Mouse (Mus musculus) heart, postnatal 0 days (tissue): ENCODE results near the gene Cp. TPM values are rescaled to one million over a fixed set of nuclear protein-coding genes. Genes with fewer than 3 reads are reported as not detected.
"Not testable (repeated sequence)": the region's sequence is repeated elsewhere in the genome, so short reads cannot be mapped to it uniquely, and the experiment has no call there.

Source experiments
- ATAC-seq: fragments of 200-750 bp; cut with Nextera tagmentation; 2 replicates; pipeline ENCODE4 v1.8.0; 2017; ENCODE audit warnings: low read depth, moderate number of reproducible peaks, moderate library complexity; ENCODE audit not compliant: insufficient read depth
- DNase-seq: peaks from one replicate; pipeline ENCODE4 v3.0.0-alpha.2; 2016; ENCODE audit warnings: low spot score
- H3K27ac ChIP-seq: fragments of 300-500 bp; sonication (generic); 2 replicates; pipeline ENCODE4 v1.5.1; 2014; ENCODE audit warnings: low read depth, mild to moderate bottlenecking
- H3K27me3 ChIP-seq: fragments of 300-500 bp; sonication (generic); 2 replicates; pipeline ENCODE4 v1.6.1; 2014; ENCODE audit warnings: low read length, mixed read lengths; ENCODE audit not compliant: control insufficient read depth, insufficient read depth
- H3K36me3 ChIP-seq: fragments of 300-500 bp; sonication (generic); replicated peaks from 2 replicates; pipeline ENCODE4 v1.6.1; 2014; ENCODE audit warnings: low read length, mixed read lengths; ENCODE audit not compliant: control insufficient read depth, insufficient read depth
- H3K4me1 ChIP-seq: fragments of 300-500 bp; sonication (generic); 2 replicates; pipeline ENCODE4 v1.6.1; 2014; ENCODE audit warnings: antibody characterized with exemption; ENCODE audit not compliant: control insufficient read depth, insufficient read depth
- H3K4me2 ChIP-seq: fragments of 300-500 bp; sonication (generic); 2 replicates; pipeline ENCODE4 v1.6.1; 2014; ENCODE audit warnings: low read depth, mild to moderate bottlenecking, low read length, moderate library complexity
- H3K4me3 ChIP-seq: fragments of 300-500 bp; sonication (generic); 2 replicates; pipeline ENCODE4 v1.5.1; 2014; ENCODE audit warnings: low read depth, low read length
- H3K9ac ChIP-seq: fragments of 300-500 bp; sonication (generic); replicated peaks from 2 replicates; pipeline ENCODE4 v1.6.1; 2014; ENCODE audit warnings: low read depth, low read length, mixed read lengths
- H3K9me3 ChIP-seq: fragments of 300-500 bp; sonication (generic); replicated peaks from 2 replicates; pipeline ENCODE4 v1.6.1; 2016; ENCODE audit warnings: low read length; ENCODE audit not compliant: control insufficient read depth
- CTCF ChIP-seq: IDR thresholded peaks from 2 replicates; pipeline ENCODE4 v1.5.1; 2016; ENCODE audit warnings: antibody characterized with exemption, control low read depth, low read depth
- EP300 ChIP-seq: IDR thresholded peaks from 2 replicates; pipeline ENCODE4 v1.6.1; 2016; ENCODE audit warnings: antibody characterized with exemption, low read depth
- WGBS: fragments of 180-500 bp; shearing (Covaris S2); extraction: QIAGEN DNeasy Blood & Tissue Kit; methylation state at CpG from one replicate; pipeline ENCODE4 v1.1.7; 2014; 5-methylcytosine and 5-hydroxymethylcytosine counted together
- polyA plus RNA-seq: library from polyadenylated mRNA; unstranded; fragments of >200 nt; fragmentation: Nextera tagmentation; extraction: Ambion mirVana; gene quantifications from 2 replicates; pipeline ENCODE4 v1.2.1, GENCODE M21; 2015
- total RNA-seq: library from RNA; depleted of rRNA; stranded (reverse); fragments of >200 nt; gene quantifications from 2 replicates; pipeline ENCODE4 v1.2.3, GENCODE M21; 2014; ENCODE audit warnings: low replicate concordance

Gene Cp
- total and polyA plus RNA-seq, 2 experiments from 2014 or later: 7.0 to 19.0 TPM

DNA sequence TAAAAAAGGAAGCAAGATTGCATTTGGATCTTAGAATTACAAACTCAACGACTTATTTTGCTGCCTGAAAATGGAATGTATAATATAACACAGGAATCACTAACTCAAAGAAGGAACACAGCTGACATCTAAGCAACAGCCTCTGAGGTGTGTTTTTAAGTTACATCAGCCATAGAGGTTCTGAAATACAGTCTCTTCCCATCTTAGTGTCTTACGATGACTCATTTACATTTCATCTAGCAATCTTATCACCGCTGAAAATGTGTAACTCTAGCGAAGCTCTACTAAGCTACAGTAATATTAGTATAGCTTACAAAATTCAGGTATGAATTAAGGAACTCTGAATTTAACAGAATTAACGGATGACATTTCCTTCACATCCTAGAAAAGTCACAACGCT is 74.0 kb downstream of the Cp start:
- Histone ChIP-seq H3K9me3 (no peaks in the 10 kb centered on the region), H3K4me3 (no peak overlapping the region), H3K36me3 (peaks cover 35% of the 10 kb centered on the region), H3K27me3 (no peaks in the 10 kb centered on the region), H3K27ac (no peak overlapping the region), H3K4me1 (no peaks in the 10 kb centered on the region; the same call in 1 of the 2 replicates), H3K9ac (no peak overlapping the region), H3K4me2 (no peak overlapping the region)
- DNase-seq (no peak), ATAC-seq (no peak)
- TF ChIP-seq CTCF (no peak), EP300 (no peak)
- 83% methylated on average over 6 of the region's 6 CpGs for WGBS

DNA sequence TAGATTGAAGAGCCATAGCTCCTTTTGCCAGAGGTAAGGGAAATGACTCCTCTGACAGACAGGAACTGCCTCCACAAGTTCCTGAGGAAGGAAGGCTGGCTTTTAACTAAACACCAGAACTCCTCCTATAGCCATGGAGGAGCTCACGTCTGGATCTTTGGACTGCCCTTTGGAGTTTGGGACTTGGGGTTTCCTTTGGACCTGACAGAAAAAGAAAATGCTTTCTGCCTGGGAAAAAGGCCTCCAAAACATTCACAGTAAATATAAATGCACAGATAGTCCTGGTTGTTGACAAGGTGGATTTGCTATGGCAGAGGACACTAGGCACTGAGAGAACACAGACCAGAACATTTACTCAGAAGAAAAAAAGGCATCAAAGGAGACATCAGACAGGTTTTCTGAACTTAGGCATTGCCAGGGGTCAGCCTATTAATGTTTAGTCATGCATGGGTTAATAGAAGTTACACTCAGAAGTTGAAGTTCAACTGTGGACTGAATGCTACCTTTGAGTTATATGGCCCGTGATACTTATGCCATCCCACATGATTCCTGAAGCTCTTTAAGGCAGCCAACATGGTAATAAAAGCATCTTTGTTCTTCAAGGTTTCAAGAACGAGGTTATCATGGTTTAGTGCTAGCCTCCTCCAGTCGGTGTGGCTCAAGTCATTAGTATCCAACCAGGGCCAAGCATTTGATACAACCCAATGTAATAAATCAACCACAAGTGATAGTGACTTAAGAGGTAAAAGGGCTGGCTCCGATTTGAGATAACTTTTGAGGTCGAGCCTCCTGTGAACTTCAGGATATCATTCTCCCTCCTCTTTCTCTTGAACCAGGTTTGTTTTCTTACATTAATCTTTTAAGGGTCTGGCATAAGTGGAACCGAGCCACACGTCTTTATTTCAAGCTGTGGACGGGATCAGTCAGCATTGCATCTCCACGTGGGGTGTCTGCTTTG is 77.2 kb downstream of the Cp start:
- ATAC-seq (no peak), DNase-seq (no peak)
- TF ChIP-seq CTCF (no peak), EP300 (no peak)
- Histone ChIP-seq H3K9ac (peak overlapping the region; percentile 57), H3K9me3 (no peaks in the 10 kb centered on the region), H3K4me1 (no peaks in the 10 kb centered on the region; the same call in 1 of the 2 replicates), H3K27ac (peak overlapping the region; percentile 77), H3K36me3 (0 out of 2 replicates have a peak, but pooled peaks cover 8% of the 10 kb centered on the region), H3K27me3 (no peaks in the 10 kb centered on the region), H3K4me3 (peak overlapping the region; percentile 82), H3K4me2 (peak overlapping the region; percentile 76)
- 12% methylated on average over 10 of the region's 10 CpGs for WGBS

DNA sequence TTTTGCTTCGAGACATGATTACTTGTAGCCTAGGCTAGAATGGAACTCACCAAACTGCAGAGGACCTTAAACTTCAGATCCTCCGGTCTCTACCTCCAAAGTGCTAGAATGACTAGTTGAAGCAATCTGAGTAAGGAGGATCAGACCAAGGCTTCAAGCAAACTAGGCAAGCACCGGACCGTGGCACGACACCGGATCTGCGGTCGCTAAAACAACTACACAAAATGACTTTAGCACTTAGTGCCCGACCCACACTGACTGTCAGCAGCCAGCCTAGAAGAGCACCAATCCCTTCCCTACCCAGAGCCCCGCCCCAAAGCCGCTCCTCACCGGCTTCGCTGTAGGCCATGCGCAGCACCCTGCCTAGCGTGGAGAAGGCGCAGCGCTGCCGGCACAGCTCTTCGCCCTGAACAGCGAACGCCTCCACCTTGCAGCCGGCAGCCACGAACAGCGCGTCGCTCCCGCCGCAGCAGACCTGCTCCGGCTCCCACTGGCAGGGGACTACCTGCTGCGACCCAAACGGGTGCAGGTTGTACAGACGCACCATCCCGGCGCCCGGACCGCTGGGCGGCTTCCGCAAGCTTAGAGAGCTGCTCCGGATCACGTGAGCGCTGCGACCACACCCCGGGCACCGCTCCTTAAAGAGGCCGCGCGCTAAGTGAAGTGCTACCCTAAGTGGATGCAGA is 78.0 kb downstream of the Cp start, which contains the start of gene Hps3:
Hps3 (minus strand) TSS at position 597 of the 686 bp plus-strand sequence.
- Histone ChIP-seq H3K36me3 (0 out of 2 replicates have a peak, but pooled peaks cover 8% of the 10 kb centered on the region), H3K27me3 (no peaks in the 10 kb centered on the region), H3K4me2 (peak within 1 kb of the TSS; percentile 76), H3K4me1 (no peaks in the 10 kb centered on the region; the same call in 1 of the 2 replicates), H3K9ac (peak within 1 kb of the TSS; percentile 57), H3K4me3 (peak within 1 kb of the TSS; percentile 82), H3K9me3 (no peaks in the 10 kb centered on the region), H3K27ac (peak within 1 kb of the TSS; percentile 77)
- TF ChIP-seq EP300 (no peak), CTCF (no peak)
- peak; percentile 85 for DNase-seq
- peak; percentile 99 for ATAC-seq
- WGBS: under 1% methylated on average over 47 of the region's 47 CpGs

DNA sequence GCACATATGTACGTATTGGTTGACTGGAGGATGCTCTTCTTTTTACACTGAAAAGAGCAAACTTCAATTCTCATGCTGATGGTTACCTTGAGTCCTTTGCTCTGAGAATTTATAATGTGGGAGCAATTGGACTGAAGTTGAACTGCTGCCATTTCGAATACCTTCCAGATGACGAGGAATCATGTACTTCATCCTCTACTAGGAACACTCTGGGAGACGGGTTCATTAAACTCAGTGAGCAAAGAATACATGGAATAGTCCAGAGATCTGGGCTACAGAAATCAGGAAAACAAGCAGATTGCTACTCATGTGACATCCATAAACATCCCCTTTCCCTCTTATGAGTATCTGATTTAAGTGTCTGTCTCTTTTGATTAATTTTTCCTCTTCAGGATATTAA is 79.2 kb downstream of the Cp start:
- TF ChIP-seq CTCF: no peak
- TF ChIP-seq EP300: no peak
- ATAC-seq (no peak), DNase-seq (no peak)
- H3K9me3 ChIP-seq: no peaks in the 10 kb centered on the region
- no peaks in the 10 kb centered on the region for H3K27me3 ChIP-seq
- no peak overlapping the region for H3K4me2 ChIP-seq
- no peaks in the 10 kb centered on the region; the same call in 1 of the 2 replicates for H3K4me1 ChIP-seq
- H3K27ac ChIP-seq: no peak overlapping the region
- H3K9ac ChIP-seq: no peak overlapping the region
- WGBS: 79% methylated on average over 4 of the region's 4 CpGs
- no peak overlapping the region for H3K4me3 ChIP-seq
- no peaks in the 10 kb centered on the region for H3K36me3 ChIP-seq

DNA sequence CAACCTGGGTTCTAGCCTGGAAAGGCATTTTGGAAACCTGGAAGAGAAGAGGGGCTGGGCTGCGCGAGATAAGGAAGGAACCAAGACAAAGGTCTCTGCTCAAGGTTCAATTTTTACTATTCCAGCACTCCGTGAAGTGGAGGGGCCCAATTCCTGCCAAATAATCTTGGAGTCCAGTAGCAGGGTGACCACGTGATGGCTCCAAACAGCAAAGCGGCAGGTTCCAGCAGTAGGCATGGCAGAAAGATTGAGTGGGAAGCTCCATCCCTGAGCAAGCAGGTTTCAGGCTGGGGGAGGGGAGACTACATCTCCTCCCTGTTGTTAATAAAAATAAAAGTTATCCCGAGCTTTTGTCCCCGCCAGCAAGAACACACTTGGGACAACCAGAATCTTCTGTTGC is 84.6 kb downstream of the Cp start:
- H3K4me2 ChIP-seq, H3K27ac ChIP-seq, H3K4me1 ChIP-seq, DNase-seq, H3K36me3 ChIP-seq, H3K27me3 ChIP-seq, ATAC-seq, H3K9ac ChIP-seq, H3K9me3 ChIP-seq, H3K4me3 ChIP-seq: not testable (repeated sequence)
- 87% methylated on average over 7 of the region's 7 CpGs for WGBS

DNA sequence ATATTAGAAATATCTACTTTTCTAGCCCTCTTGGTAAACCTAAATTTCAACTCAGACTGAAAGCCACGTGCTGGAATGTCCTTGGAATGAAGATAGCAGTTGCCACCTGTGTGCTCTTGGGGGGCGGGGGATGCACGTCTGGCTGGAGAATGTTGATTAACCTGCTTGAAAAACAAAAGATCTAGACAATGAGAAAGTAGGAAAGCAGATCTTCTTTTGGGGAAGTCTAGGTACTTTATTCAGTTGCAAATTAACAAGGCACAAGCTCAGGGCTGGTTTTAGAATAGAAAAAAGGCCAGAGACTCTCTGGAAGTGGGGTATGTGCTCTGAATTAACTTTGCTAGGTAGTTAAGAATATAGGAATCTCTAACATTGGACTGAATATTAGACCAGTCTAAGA is 87.9 kb downstream of the Cp start:
- not testable (repeated sequence) for H3K4me2 ChIP-seq, H3K36me3 ChIP-seq, H3K9me3 ChIP-seq, H3K27ac ChIP-seq, H3K27me3 ChIP-seq, H3K4me3 ChIP-seq, H3K4me1 ChIP-seq, DNase-seq, H3K9ac ChIP-seq, ATAC-seq
- 69% methylated on average over 3 of the region's 3 CpGs for WGBS
